Mouse (Mus musculus) E14TG2a.4 (cell line): ENCODE data around the gene Pcsk2.

Experiments used
- H3K27me3 ChIP-seq: 2 replicates; pipeline ENCODE4 v1.6.1; 2014; ENCODE audit warnings: low read length, control low read depth; ENCODE audit not compliant: insufficient read depth
- H3K36me3 ChIP-seq: 2 replicates; pipeline ENCODE4 v1.6.1; 2014; ENCODE audit warnings: low read length, control low read depth; ENCODE audit not compliant: insufficient read depth
- H3K4me1 ChIP-seq: replicated peaks from 2 replicates; pipeline ENCODE4 v1.6.1; 2014; ENCODE audit warnings: low read depth, low read length, control low read depth
- H3K4me3 ChIP-seq: replicated peaks from 2 replicates; pipeline ENCODE4 v1.5.1; 2014; ENCODE audit warnings: mild to moderate bottlenecking, low read length
- H3K9me3 ChIP-seq: 2 replicates; pipeline ENCODE4 v1.6.1; 2014; ENCODE audit warnings: low read length, control low read depth
- CTCF ChIP-seq: conservative IDR thresholded peaks from 2 replicates; pipeline ENCODE4 v1.5.1; 2014; ENCODE audit warnings: low read length
- NANOG ChIP-seq: IDR thresholded peaks from 2 replicates; pipeline ENCODE4 v1.6.1; 2014; ENCODE audit warnings: borderline replicate concordance, low read length, mixed read lengths
- POU5F1 ChIP-seq: IDR thresholded peaks from 2 replicates; pipeline ENCODE4 v1.6.1; 2014; ENCODE audit warnings: low read length, borderline replicate concordance

The Pcsk2 gene

DNA sequence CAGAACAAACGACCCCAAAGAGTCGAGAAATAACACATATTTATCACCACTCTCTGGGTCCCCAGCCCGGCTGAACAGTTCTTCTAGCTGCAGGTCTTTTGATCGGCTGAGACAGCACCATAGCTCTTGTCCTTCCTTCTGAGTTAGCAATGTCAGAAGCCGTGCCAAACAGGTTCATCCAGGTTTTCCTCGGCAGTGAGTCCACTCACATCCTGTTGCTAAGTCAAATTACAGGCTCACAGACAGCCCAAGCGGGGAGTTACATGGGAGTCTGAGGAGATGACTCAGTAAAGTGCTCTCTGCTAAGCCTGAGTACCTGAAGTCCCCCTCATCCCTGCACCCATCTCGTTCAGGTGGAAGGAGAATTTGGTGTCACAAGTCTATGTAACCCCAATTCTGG, 318.6 kb downstream of the Pcsk2 start:
- no peak for TF ChIP-seq POU5F1
- no peak for TF ChIP-seq CTCF
- TF ChIP-seq NANOG: no peak
- Histone ChIP-seq H3K4me3 (no peak overlapping the region), H3K4me1 (no peaks in the 10 kb centered on the region; the same call in 1 of the 2 replicates)

More for the DNA sequence above, 318.6 kb downstream of the Pcsk2 start:
- Histone ChIP-seq H3K9me3 (no peaks in the 10 kb centered on the region), H3K27me3 (peaks cover 25% of the 10 kb centered on the region), H3K36me3 (no peaks in the 10 kb centered on the region)
